Mouse (Mus musculus): Measurements from ENCODE around the gene Serpinb9e.
"Not testable (repeated sequence)": the region's sequence is repeated elsewhere in the genome, so short reads cannot be mapped to it uniquely, and the experiment has no call there.

Gene Serpinb9e

DNA sequence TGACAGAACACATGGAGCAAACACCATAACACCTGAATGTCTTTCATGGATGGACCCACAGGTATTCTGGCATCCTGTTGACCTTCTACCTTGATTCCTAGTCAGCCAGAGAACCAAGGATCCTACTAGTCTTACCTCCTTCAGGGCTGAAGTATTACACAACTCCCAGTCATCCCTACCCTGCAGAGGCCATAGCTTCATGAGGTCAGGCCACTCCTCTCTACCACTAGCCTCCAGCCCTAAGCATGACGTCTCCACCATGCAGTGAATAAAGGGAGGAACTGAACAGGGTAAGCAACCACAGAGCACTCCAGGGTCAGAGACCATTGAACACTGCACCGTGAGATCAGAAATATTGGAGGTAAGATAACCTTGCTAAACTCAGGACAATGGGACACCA is at the start of gene Serpinb9e:
Serpinb9e (plus strand) TSS at position 301 of the 400 bp plus-strand sequence.
- DNase-seq (ENCODE audit: low spot score in 2 of 2), result not testable (repeated sequence)

DNA sequence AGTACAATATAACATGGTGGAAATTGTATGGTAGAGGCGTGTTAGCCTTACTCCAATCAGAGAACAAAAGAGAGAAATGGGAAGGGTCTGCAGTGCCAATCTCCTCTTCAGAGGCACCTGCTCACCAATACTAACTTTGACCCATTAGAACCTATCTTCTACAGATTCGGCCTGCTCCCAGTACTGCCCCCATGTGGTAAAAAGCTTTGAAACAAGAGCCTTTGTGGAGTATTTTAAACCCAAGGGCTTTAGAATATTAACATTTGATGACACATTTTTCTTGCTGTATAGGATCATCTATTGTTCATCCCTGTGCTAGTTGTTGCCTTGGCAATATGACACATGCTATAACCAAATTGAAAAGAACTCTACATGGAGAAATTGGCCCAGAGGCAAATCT is 49.7 kb upstream of the Serpinb9e start:
- no peak for DNase-seq (ENCODE audit: low spot score in 2 of 2)

DNA sequence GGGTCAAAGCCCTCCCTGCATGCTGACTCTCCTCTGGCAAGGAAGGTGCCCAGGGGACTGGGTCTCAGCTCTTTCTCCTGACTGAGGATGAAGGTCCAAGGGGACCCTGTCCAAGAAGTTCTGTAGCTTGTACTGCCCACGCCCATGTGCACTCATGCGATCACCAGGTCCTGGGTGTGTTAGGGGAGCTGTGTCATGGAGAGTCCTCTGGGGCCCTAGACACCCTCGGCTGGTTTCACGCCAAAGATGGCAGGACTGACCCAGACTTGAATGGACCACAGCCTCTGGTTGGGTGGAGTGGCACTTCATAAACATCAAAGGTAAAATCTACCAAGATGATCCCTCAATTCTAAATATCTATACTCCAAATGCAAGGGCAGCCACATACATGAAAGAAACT is 59.2 kb downstream of the Serpinb9e start:
- peak in 1 of 2 experiments; percentile 9 for DNase-seq (ENCODE audit: low spot score in 2 of 2)
